Mouse (Mus musculus) thymus, postnatal 4 days (tissue): ENCODE results near the gene Ctf2.

Source experiments
- DNase-seq: peaks from one replicate; pipeline ENCODE4 v3.0.0; 2021

The Ctf2 gene

DNA sequence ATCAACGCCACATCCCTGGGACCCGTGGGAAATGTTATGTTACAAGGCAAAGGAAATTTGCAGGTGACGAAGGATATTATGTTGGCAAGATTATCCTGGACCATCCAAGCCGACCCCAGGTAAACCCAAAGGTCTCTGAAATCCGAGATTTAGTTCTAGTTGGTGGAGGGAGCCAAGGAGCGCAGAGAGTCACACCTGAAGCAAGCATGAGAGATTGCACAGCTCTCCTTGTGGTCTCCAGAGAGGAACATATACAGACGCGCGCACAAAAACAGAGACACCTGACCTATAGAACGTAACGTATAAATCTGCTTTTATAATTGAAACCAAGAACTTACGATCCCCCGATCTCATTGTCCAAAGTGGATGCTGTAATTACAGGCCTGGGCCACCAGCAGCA is 51.4 kb downstream of the Ctf2 start:
- no peak for DNase-seq

GRCm38 (mm10) chr7:127678811-127679210 is 53.2 kb downstream of the Ctf2 start:
- DNase-seq: no peak

DNA sequence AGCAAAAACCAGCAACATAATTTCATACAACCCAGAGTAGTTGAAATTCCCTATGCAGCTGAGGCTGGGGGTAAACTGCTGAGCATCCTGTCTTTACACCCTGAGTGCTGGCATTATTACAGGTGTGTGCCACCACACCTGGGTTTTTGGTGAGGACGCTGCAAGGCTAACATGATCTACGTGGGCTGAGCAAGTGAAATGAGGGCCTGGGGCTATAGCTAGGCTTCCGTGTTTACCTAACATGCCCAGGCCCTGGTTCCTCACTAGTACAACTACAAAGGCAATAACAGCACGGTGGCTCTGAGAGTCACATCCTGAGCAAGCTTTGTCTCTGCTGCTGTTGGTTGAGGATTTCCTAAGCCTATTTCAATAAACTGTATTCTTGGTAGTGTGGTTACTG is 54.4 kb downstream of the Ctf2 start:
- no peak for DNase-seq

DNA sequence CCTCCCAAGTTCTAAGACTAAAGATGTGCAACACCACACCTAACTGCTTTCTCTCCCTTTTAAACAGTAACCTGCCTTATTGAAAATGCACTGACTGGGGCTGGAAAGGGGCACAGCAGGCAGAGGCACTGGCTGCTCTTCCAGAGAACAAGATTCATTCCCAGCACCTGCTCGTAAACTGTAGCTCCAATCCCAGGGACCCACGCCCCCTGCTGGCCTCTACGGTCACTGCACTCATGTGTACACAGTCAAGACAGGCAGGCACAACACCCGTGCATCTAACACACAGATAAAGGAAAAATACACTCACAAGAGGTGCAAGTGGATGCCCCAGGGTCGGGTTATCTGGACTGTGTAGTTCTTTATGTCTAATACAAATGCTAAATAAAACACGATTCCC is 54.9 kb downstream of the Ctf2 start:
- DNase-seq: peak; percentile 87

DNA sequence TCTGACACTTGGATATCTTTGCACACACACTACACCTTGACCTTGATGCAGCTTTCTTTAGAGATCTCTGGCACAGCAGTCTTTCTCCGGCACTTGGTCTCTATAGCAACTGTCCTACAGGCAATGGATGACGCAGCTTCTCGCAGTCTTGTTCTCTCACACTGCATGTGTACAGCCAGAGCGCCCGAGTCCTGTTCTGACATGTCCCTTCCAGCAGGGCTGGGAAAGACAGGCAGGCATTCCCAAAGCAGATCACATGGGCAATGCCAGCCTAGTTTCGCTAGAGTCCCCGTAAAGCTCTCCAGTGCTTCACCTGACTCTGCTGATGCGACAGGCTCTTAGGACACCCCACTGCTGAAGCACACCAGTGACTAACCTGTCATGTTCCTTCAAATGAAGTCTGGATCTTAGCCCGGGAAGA is 56.6 kb downstream of the Ctf2 start:
- no peak for DNase-seq

DNA sequence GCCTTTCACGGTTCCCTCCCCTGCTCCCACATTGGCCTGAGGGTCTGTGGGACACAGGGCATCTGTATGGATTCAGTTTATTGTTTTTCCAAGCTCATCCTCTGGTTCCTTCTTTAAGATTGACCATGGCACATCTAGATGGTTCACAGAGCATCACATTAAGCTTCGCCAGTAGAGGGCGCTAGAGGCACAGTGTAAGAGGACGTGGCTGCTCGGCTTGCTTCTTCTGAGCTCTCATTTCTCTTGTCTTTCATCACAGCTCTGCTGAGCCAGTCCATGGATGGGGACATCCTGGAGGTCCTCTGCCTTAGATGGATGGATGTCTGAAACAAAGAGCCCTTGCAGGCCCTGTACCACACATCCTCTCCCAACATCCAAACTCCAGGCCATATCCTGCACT is 57.0 kb downstream of the Ctf2 start:
- peak; percentile 93 for DNase-seq

GRCm38 (mm10) chr7:127672776-127673175 is 59.2 kb downstream of the Ctf2 start:
- DNase-seq: no peak

GRCm38 (mm10) chr7:127671880-127672774 is 59.8 kb downstream of the Ctf2 start:
- DNase-seq: no peak
